Mouse (Mus musculus): ENCODE measurements at regions not wholly inside any gene's neighbourhood (a gene's known extent, or its start where the extent isn't known, plus 50 kb on each side); places are given as distances from the start of the nearest gene placed in this dataset.

- in situ Hi-C loops (cut with MboI, MseI), result no loop called here
These were observed 140.6 kb upstream of the H2al1a start for GRCm38 (mm10) chrX:11158416-11158815.

GRCm38 (mm10) chrX:11170416-11170815 is 128.6 kb upstream of the H2al1a start:
- in situ Hi-C loops (cut with MboI, MseI), result no loop called here

- in situ Hi-C loops (cut with MboI, MseI), result no loop called here
These were observed 118.8 kb upstream of the H2al1a start for GRCm38 (mm10) chrX:11180194-11180816.

GRCm38 (mm10) chrX:11181855-11182254 is 117.2 kb upstream of the H2al1a start:
- in situ Hi-C loops (cut with MboI, MseI), result no loop called here

GRCm38 (mm10) chrX:11190851-11191250 is 108.2 kb upstream of the H2al1a start:
- in situ Hi-C loops (cut with MboI, MseI), result no loop called here

GRCm38 (mm10) chrX:11204135-11204534 is 94.9 kb upstream of the H2al1a start:
- in situ Hi-C loops (cut with MboI, MseI), result no loop called here

- in situ Hi-C loops (cut with MboI, MseI), result no loop called here
These were observed 89.2 kb upstream of the H2al1a start for GRCm38 (mm10) chrX:11209895-11210294.

GRCm38 (mm10) chrX:11212811-11213210 is 86.2 kb upstream of the H2al1a start:
- in situ Hi-C loops (cut with MboI, MseI), result no loop called here

- in situ Hi-C loops (cut with MboI, MseI), result no loop called here
These were observed 85.6 kb upstream of the H2al1a start for GRCm38 (mm10) chrX:11213492-11213891.

GRCm38 (mm10) chrX:11239066-11239465 is 60.0 kb upstream of the H2al1a start:
- in situ Hi-C loops (cut with MboI, MseI), result no loop called here

- in situ Hi-C loops (cut with MboI, MseI), result no loop called here
These were observed 53.5 kb upstream of the H2al1a start for GRCm38 (mm10) chrX:11245576-11245975.
